Mouse (Mus musculus): Measurements from ENCODE around the gene Olfr417.
"Not testable (repeated sequence)": the region's sequence is repeated elsewhere in the genome, so short reads cannot be mapped to it uniquely, and the experiment has no call there.

The Olfr417 gene

GRCm38 (mm10) chr1:174364882-174365451, at the start of gene Olfr417:
TSS of gene Olfr417 (plus strand) at chr1:174365122.
- no peak for DNase-seq (ENCODE audit: low read depth, low spot score)

GRCm38 (mm10) chr1:174317308-174317707, 47.6 kb upstream of the Olfr417 start:
- DNase-seq (ENCODE audit: low read depth, low spot score): no peak

GRCm38 (mm10) chr1:174330218-174330617, 34.7 kb upstream of the Olfr417 start, which contains the start of gene Mptx1:
TSS of gene Mptx1 (plus strand) at chr1:174330518.
- DNase-seq (ENCODE audit: low read depth, low spot score): no peak

GRCm38 (mm10) chr1:174353636-174354035, 11.3 kb upstream of the Olfr417 start:
- DNase-seq (ENCODE audit: low read depth, low spot score): not testable (repeated sequence)

GRCm38 (mm10) chr1:174354640-174355039, 10.3 kb upstream of the Olfr417 start:
- DNase-seq (ENCODE audit: low read depth, low spot score): no peak

- no peak for DNase-seq (ENCODE audit: low read depth, low spot score)
These were observed 8.9 kb downstream of the Olfr417 start for GRCm38 (mm10) chr1:174373799-174374198.

- no peak for DNase-seq (ENCODE audit: low read depth, low spot score)
These were observed 25.8 kb downstream of the Olfr417 start, which contains the start of gene Olfr248 for GRCm38 (mm10) chr1:174390746-174391145. TSS of gene Olfr248 (plus strand) at chr1:174391046.

GRCm38 (mm10) chr1:174422959-174423358, 58.0 kb downstream of the Olfr417 start:
- DNase-seq (ENCODE audit: low read depth, low spot score): no peak

- DNase-seq (ENCODE audit: low read depth, low spot score): no peak
These were observed 58.8 kb downstream of the Olfr417 start, which contains the start of gene Olfr414 for GRCm38 (mm10) chr1:174423764-174424163. TSS of gene Olfr414 (plus strand) at chr1:174424064.

All from forelimb bud, embryonic 11.5 days (tissue).